Mouse (Mus musculus): Measurements from ENCODE around the gene Pde2a.

- no peak for TF ChIP-seq POLR2A (IDR thresholded peaks at IDR 0.05; ENCODE audit: borderline replicate concordance, extremely low read depth, insufficient read depth, insufficient read length, poor library complexity, severe bottlenecking)
- no peak for TF ChIP-seq CTCF (IDR thresholded peaks at IDR 0.05; ENCODE audit: borderline replicate concordance, extremely low read depth, insufficient read depth, insufficient read length)
Observed at GRCm38 (mm10) chr7:101490952-101491351, 69.5 kb downstream of the Pde2a start.
